In the genomic region with DNA sequence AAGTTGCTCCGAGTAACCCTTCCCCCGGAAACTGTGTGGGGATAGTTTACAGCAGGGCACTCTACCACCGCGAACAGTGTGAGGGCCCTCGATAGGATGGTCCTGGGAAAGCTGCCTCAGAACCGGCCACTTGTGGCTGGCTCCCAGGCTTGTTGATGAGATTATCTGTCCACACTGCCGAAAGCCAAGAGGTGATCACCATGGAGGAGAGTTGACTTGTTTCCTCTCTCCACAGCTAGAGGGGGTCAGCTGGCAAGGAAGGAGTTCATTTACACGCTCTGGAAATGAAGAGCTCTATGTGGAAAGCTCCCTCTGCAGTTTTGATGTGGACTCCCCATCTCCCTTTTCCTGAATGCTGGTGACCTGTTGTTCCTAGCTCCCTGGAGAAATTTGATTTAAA, we compare ENCODE assay signal across 14 mouse cellular contexts.
DNase-seq lines count a peak whose midpoint lies in the region; ATAC-seq and TF ChIP-seq lines count a peak whose summit lies in the region.
"Had no signal": no experiment of that assay in that cellular context is flagged by ENCODE, and none has a peak within 500 bp of the region (broad histone marks: within the 10 kb centered on the region; RNA-seq: fewer than 3 reads in every experiment).

No protein-coding gene starts in this region.

- H3K27ac ChIP-seq in testis, adult 2 months (ENCODE audit: control insufficient read depth, insufficient read depth, low read depth, low read length), result no peak overlapping the region; the same call in 1 of the 2 replicates
- H3K27ac ChIP-seq in liver, embryonic 13.5 days, result peak overlapping the region; percentile 71; the same call in 1 of the 2 replicates
- H3K27ac ChIP-seq: lung, embryonic 15.5 days had no signal

- H3K4me1 ChIP-seq in testis, adult 2 months (ENCODE audit: control insufficient read depth, insufficient read depth, low read length), result no peaks in the 10 kb centered on the region; the same call in 1 of the 2 replicates
- H3K4me1 ChIP-seq in liver, embryonic 13.5 days (replicated peaks), result peaks cover 36% of the 10 kb centered on the region
- H3K4me1 ChIP-seq: lung, embryonic 15.5 days; megakaryocyte, embryonic 14.5 days had no signal

- H3K9me3 ChIP-seq in liver, embryonic 13.5 days (replicated peaks), result no peaks in the 10 kb centered on the region
- H3K9me3 ChIP-seq: lung, embryonic 15.5 days had no signal

- intact Hi-C loops in gastrocnemius, postnatal 36 days (cut with DNase I), result no loop called here

- H3K36me3 ChIP-seq in testis, adult 2 months (ENCODE audit: control insufficient read depth, insufficient read depth, low read length), result no peaks in the 10 kb centered on the region
- no peaks in the 10 kb centered on the region for H3K36me3 ChIP-seq in liver, embryonic 13.5 days
- H3K36me3 ChIP-seq: lung, embryonic 15.5 days had no signal

- H3K4me2 ChIP-seq in liver, embryonic 13.5 days, result peak overlapping the region; percentile 59
- H3K4me2 ChIP-seq: lung, embryonic 15.5 days had no signal

- 44% methylated on average over 8 of the region's 8 CpGs for WGBS in liver, embryonic 13.5 days (ENCODE audit: insufficient replicate concordance)

- H3K4me3 ChIP-seq in testis, adult 2 months (ENCODE audit: control insufficient read depth, low read depth, low read length), result peak overlapping the region; percentile 53
- H3K4me3 ChIP-seq in liver, embryonic 13.5 days (replicated peaks), result peak overlapping the region; percentile 34; the same call in 1 of the 2 replicates
- H3K4me3 ChIP-seq: lung, embryonic 15.5 days; megakaryocyte, embryonic 14.5 days had no signal

- no peaks in the 10 kb centered on the region for H3K27me3 ChIP-seq in testis, adult 2 months (ENCODE audit: control insufficient read depth, insufficient read depth, low read length)
- no peaks in the 10 kb centered on the region for H3K27me3 ChIP-seq in liver, embryonic 13.5 days
- H3K27me3 ChIP-seq: lung, embryonic 15.5 days; megakaryocyte, embryonic 14.5 days had no signal

- ATAC-seq in frontal cortex, adult (ENCODE audit: low TSS enrichment), result peak; percentile 75
- peak; percentile 73 for ATAC-seq in liver, embryonic 13.5 days (ENCODE audit: low read depth)

- TF ChIP-seq POLR2A in testis, adult 2 months (IDR thresholded peaks at IDR 0.05; ENCODE audit: control insufficient read depth, low read depth, low read length), result peak; percentile 39; the same call in 1 of the 2 replicates

- DNase-seq in frontal cortex, postnatal 25 days (ENCODE audit: low spot score in 2 of 2), result no peak
- DNase-seq in testis, postnatal 10 days (ENCODE audit: low spot score), result no peak
- DNase-seq in liver, embryonic 13.5 days, result peak; percentile 15
- no peak for DNase-seq in urinary bladder, adult 18-20 months (ENCODE audit: low spot score in 2 of 2)
- DNase-seq in gastrocnemius, postnatal 10 days, result no peak
- no peak for DNase-seq in gastrocnemius, postnatal 36 days
- DNase-seq: adrenal gland, postnatal 14 days; heart, adult 18-20 months; heart, postnatal 36 days; kidney, adult 2 months had no signal

- no peak for TF ChIP-seq CTCF in testis, adult 2 months (IDR thresholded peaks at IDR 0.05; ENCODE audit: control insufficient read depth, insufficient read depth, insufficient replicate concordance, low read depth, low read length)

- H3K9ac ChIP-seq in liver, embryonic 13.5 days, result peak overlapping the region; percentile 44; the same call in 1 of the 2 replicates
- H3K9ac ChIP-seq: lung, embryonic 15.5 days had no signal
